Mouse (Mus musculus): ENCODE data around the gene Tm7sf2. TPM values are rescaled to one million over a fixed set of nuclear protein-coding genes. Genes with fewer than 3 reads are reported as not detected.

The Tm7sf2 gene
- polyA plus RNA-seq (2016; fragmentation: Nextera tagmentation; extraction: Ambion mirVana): 44.3 and 45.9 TPM in 2 replicates

- WGBS: 6% methylated on average over 33 of the region's 33 CpGs
- peak within 1 kb of the TSS; percentile 49 for H3K4me3 ChIP-seq
- H3K27me3 ChIP-seq (replicated peaks): no peaks in the 10 kb centered on the region
- peak within 1 kb of the TSS; percentile 93 for H3K4me2 ChIP-seq (replicated peaks)
- H3K27ac ChIP-seq: peak within 1 kb of the TSS; percentile 74
- peak within 1 kb of the TSS; percentile 64 for H3K9ac ChIP-seq
- peaks cover 38% of the 10 kb centered on the region for H3K36me3 ChIP-seq
- H3K4me1 ChIP-seq: peaks cover 32% of the 10 kb centered on the region
- peak; percentile 93 for ATAC-seq (ENCODE audit: low FRiP score, low read depth)
- no peaks in the 10 kb centered on the region for H3K9me3 ChIP-seq
Observed at GRCm38 (mm10) chr19:6067724-6068415, at the start of gene Tm7sf2. Gene Tm7sf2, minus strand, starts transcription at chr19:6068373.

GRCm38 (mm10) chr19:6117346-6117985, 49.3 kb upstream of the Tm7sf2 start:
- Histone ChIP-seq H3K4me3 (peak overlapping the region; percentile 86), H3K4me2 (replicated peaks) (peak overlapping the region; percentile 95), H3K9me3 (no peaks in the 10 kb centered on the region), H3K36me3 (peaks cover 34% of the 10 kb centered on the region), H3K4me1 (peaks cover 25% of the 10 kb centered on the region), H3K9ac (peak overlapping the region; percentile 92), H3K27ac (peak overlapping the region; percentile 86), H3K27me3 (replicated peaks) (no peaks in the 10 kb centered on the region)
- 6% methylated on average over 32 of the region's 32 CpGs for WGBS
- ATAC-seq (ENCODE audit: low FRiP score, low read depth): no peak; the same call in 1 of the 2 replicates

GRCm38 (mm10) chr19:6116113-6116850, 48.1 kb upstream of the Tm7sf2 start:
- Histone ChIP-seq H3K9me3 (no peaks in the 10 kb centered on the region), H3K4me3 (peak overlapping the region; percentile 86; the same call in 1 of the 2 replicates), H3K9ac (peak overlapping the region; percentile 2; the same call in 1 of the 2 replicates), H3K4me1 (peaks cover 25% of the 10 kb centered on the region), H3K36me3 (peaks cover 30% of the 10 kb centered on the region), H3K27ac (no peak overlapping the region), H3K27me3 (replicated peaks) (no peaks in the 10 kb centered on the region), H3K4me2 (replicated peaks) (peak overlapping the region; percentile 95)
- WGBS: 91% methylated on average over 15 of the region's 15 CpGs
- no peak for ATAC-seq (ENCODE audit: low FRiP score, low read depth)

GRCm38 (mm10) chr19:6113116-6113515, 44.9 kb upstream of the Tm7sf2 start:
- ATAC-seq (ENCODE audit: low FRiP score, low read depth): no peak
- Histone ChIP-seq H3K9ac (no peak overlapping the region), H3K27me3 (replicated peaks) (no peaks in the 10 kb centered on the region), H3K4me1 (peaks cover 15% of the 10 kb centered on the region), H3K27ac (no peak overlapping the region), H3K9me3 (no peaks in the 10 kb centered on the region), H3K4me2 (replicated peaks) (no peak overlapping the region), H3K4me3 (no peak overlapping the region), H3K36me3 (peaks cover 29% of the 10 kb centered on the region)
- 70% methylated on average over 6 of the region's 6 CpGs for WGBS

GRCm38 (mm10) chr19:6105586-6105985, 37.4 kb upstream of the Tm7sf2 start, which contains the start of gene Naaladl1:
Gene Naaladl1, plus strand, starts transcription at chr19:6105782.
- H3K9me3 ChIP-seq: no peaks in the 10 kb centered on the region
- H3K4me2 ChIP-seq (replicated peaks): no peak within 1 kb of the TSS
- WGBS: 89% methylated on average over 7 of the region's 7 CpGs
- no peak for ATAC-seq (ENCODE audit: low FRiP score, low read depth)
- no peaks in the 10 kb centered on the region for H3K27me3 ChIP-seq (replicated peaks)
- no peaks in the 10 kb centered on the region for H3K4me1 ChIP-seq
- no peak within 1 kb of the TSS for H3K4me3 ChIP-seq
- H3K9ac ChIP-seq: no peak within 1 kb of the TSS
- H3K36me3 ChIP-seq: no peaks in the 10 kb centered on the region
- H3K27ac ChIP-seq: no peak within 1 kb of the TSS

GRCm38 (mm10) chr19:6104476-6104875, 36.3 kb upstream of the Tm7sf2 start:
- Histone ChIP-seq H3K36me3 (no peaks in the 10 kb centered on the region), H3K4me3 (no peak overlapping the region), H3K9me3 (no peaks in the 10 kb centered on the region), H3K4me1 (no peaks in the 10 kb centered on the region), H3K9ac (no peak overlapping the region), H3K27me3 (replicated peaks) (no peaks in the 10 kb centered on the region), H3K4me2 (replicated peaks) (no peak overlapping the region), H3K27ac (no peak overlapping the region)
- 93% methylated on average over 4 of the region's 4 CpGs for WGBS
- no peak for ATAC-seq (ENCODE audit: low FRiP score, low read depth)

- 85% methylated on average over 6 of the region's 6 CpGs for whole genome bisulfite sequencing
- Histone ChIP-seq H3K4me1 (no peaks in the 10 kb centered on the region), H3K27me3 (replicated peaks) (no peaks in the 10 kb centered on the region), H3K9me3 (no peaks in the 10 kb centered on the region), H3K9ac (no peak overlapping the region), H3K27ac (no peak overlapping the region), H3K36me3 (peaks cover 6% of the 10 kb centered on the region; the same call in 1 of the 2 replicates), H3K4me3 (no peak overlapping the region), H3K4me2 (replicated peaks) (no peak overlapping the region)
- ATAC-seq (ENCODE audit: low FRiP score, low read depth): no peak
Observed at GRCm38 (mm10) chr19:6102169-6102853, 34.1 kb upstream of the Tm7sf2 start.

- Histone ChIP-seq H3K9ac (no peak overlapping the region), H3K4me2 (replicated peaks) (no peak overlapping the region), H3K4me3 (no peak overlapping the region), H3K36me3 (peaks cover 6% of the 10 kb centered on the region; the same call in 1 of the 2 replicates), H3K27ac (no peak overlapping the region), H3K9me3 (no peaks in the 10 kb centered on the region), H3K4me1 (no peaks in the 10 kb centered on the region), H3K27me3 (replicated peaks) (no peaks in the 10 kb centered on the region)
- no peak for ATAC-seq (ENCODE audit: low FRiP score, low read depth)
- WGBS: 51% methylated on average over 6 of the region's 6 CpGs
Observed at GRCm38 (mm10) chr19:6101186-6101585, 33.0 kb upstream of the Tm7sf2 start.

GRCm38 (mm10) chr19:6097847-6098246, 29.7 kb upstream of the Tm7sf2 start:
- no peak overlapping the region for H3K27ac ChIP-seq
- no peaks in the 10 kb centered on the region for H3K4me1 ChIP-seq
- no peaks in the 10 kb centered on the region for H3K9me3 ChIP-seq
- H3K9ac ChIP-seq: no peak overlapping the region
- H3K27me3 ChIP-seq (replicated peaks): no peaks in the 10 kb centered on the region
- no peak overlapping the region for H3K4me2 ChIP-seq (replicated peaks)
- peaks cover 23% of the 10 kb centered on the region; the same call in 1 of the 2 replicates for H3K36me3 ChIP-seq
- no peak overlapping the region for H3K4me3 ChIP-seq
- 95% methylated on average over 3 of the region's 3 CpGs for WGBS
- ATAC-seq (ENCODE audit: low FRiP score, low read depth): no peak

- H3K27me3 ChIP-seq (replicated peaks): no peaks in the 10 kb centered on the region
- H3K9me3 ChIP-seq: no peaks in the 10 kb centered on the region
- no peak for ATAC-seq (ENCODE audit: low FRiP score, low read depth)
- WGBS: 92% methylated on average over 7 of the region's 7 CpGs
- H3K4me3 ChIP-seq: no peak within 1 kb of the TSS
- no peak within 1 kb of the TSS for H3K4me2 ChIP-seq (replicated peaks)
- no peaks in the 10 kb centered on the region for H3K4me1 ChIP-seq
- H3K9ac ChIP-seq: no peak within 1 kb of the TSS
- peaks cover 47% of the 10 kb centered on the region for H3K36me3 ChIP-seq
- no peak within 1 kb of the TSS for H3K27ac ChIP-seq
Observed at GRCm38 (mm10) chr19:6094119-6094518, 25.9 kb upstream of the Tm7sf2 start, which contains the start of gene AC131692.1. Gene AC131692.1, plus strand, starts transcription at chr19:6094419.

GRCm38 (mm10) chr19:6088841-6089240, 20.7 kb upstream of the Tm7sf2 start:
- H3K27me3 ChIP-seq (replicated peaks): no peaks in the 10 kb centered on the region
- H3K27ac ChIP-seq: no peak overlapping the region
- H3K4me1 ChIP-seq: peaks cover 17% of the 10 kb centered on the region
- 93% methylated on average over 13 of the region's 13 CpGs for WGBS
- H3K4me3 ChIP-seq: no peak overlapping the region
- no peaks in the 10 kb centered on the region for H3K9me3 ChIP-seq
- ATAC-seq (ENCODE audit: low FRiP score, low read depth): no peak
- peaks cover 42% of the 10 kb centered on the region for H3K36me3 ChIP-seq
- H3K4me2 ChIP-seq (replicated peaks): no peak overlapping the region
- H3K9ac ChIP-seq: no peak overlapping the region
